Mouse (Mus musculus) layer of hippocampus, postnatal 10 days (tissue): ENCODE measurements around the gene Jam3. TPM values are rescaled to one million over a fixed set of nuclear protein-coding genes. Genes with fewer than 3 reads are reported as not detected.

Source experiments
- DNase-seq, 2 experiments: peaks; one replicate each; pipeline ENCODE4 v3.0.0; 2021; ENCODE audit warnings: low spot score in 2 of 2
- long read RNA-seq: library from polyadenylated mRNA; stranded (forward); transcript quantifications from one replicate; pipeline ENCODE4 v2.0.0, GENCODE M21; 2023
- total RNA-seq, 2 experiments: library from RNA; stranded (reverse); gene quantifications; 2 replicates each; pipeline ENCODE4 v1.2.3; 2021

Gene Jam3
- 10 to 100 TPM; 24.3 to 26.5 TPM for total RNA-seq
- long read RNA-seq, transcript Jam3-201 (9 exons, 1,942 nt), result major isoform, 9 of 21 reads
- long read RNA-seq, partial matches to known transcripts, result 4 of 21 reads
- long read RNA-seq, other reads (novel, unspliced or antisense), result 6 of 21 reads

GRCm38 (mm10) chr9:27154763-27155530 lies at the start of gene Jam3:
Gene Jam3, minus strand, starts transcription at chr9:27155421.
- peak; percentile 95 to 96 for DNase-seq

GRCm38 (mm10) chr9:27204201-27204600 lies 49.0 kb upstream of the Jam3 start:
- DNase-seq, result peak; percentile 36 to 50

- peak; percentile 57 to 73 for DNase-seq
These were observed 47.9 kb upstream of the Jam3 start for GRCm38 (mm10) chr9:27203134-27203533.

DNA sequence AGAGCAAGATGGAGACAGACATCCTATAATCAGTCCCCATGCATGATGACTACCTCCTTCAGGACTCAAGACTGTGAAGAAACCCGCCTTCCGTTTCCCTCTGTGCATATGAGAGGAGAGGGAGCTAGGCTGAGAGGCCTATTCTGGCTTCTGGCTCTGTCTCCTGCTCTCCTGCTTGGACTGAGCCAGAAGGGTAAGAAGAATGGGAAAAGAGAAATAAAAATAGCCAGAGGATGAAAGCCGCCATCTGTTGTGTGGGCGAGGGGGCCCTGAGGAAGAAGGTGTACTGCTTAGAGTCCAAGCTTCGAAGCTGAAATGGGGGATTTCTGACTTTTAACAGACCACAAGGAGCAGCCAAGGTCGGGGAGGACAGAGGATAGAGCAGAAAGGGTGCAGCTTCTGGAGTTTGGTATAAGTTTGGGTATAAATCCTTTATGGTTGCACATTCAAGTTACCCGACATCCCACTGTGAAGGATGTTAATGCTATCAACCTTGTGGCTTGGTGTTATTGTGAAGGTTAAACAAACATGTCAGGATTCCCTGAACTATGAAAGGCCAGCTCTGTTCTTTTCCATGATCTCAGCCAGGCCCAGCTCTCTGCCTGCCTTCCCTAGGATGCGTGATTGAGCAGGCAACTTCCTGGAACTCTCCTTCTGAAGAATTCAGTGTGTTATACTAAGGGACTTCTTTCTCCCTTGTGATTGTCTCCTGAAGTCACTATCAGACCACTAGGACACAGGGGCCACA lies 46.4 kb upstream of the Jam3 start:
- DNase-seq, result no peak

DNA sequence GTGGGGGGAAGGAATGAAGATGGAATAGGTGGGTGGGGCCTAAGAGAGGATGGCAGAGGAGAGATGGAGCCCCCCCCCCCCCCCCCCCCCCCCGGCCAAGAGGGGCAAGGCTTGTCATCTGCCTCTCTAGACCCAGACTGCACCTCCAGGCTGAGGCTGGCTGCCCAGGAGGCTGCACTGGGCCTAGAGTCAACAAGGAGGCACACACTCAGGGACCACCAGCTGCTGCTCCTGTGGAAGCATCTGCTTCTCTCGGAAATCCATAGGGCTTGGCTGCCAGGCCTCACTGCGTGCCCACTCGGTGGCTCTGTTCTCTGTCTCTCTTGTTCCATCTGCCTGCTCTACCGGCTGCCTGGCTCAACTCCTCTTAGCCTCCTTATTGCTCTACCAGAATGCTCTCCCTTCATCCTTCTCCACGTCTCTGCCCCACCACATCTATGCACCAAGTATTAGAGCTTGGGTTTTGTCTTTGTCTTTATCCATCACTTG lies 38.4 kb upstream of the Jam3 start:
- DNase-seq, result peak; percentile 49 to 65

GRCm38 (mm10) chr9:27192761-27193591 lies 37.8 kb upstream of the Jam3 start:
- no peak for DNase-seq

- peak; percentile 67 to 76 for DNase-seq
These were observed 37.0 kb upstream of the Jam3 start for GRCm38 (mm10) chr9:27192001-27192760.

DNA sequence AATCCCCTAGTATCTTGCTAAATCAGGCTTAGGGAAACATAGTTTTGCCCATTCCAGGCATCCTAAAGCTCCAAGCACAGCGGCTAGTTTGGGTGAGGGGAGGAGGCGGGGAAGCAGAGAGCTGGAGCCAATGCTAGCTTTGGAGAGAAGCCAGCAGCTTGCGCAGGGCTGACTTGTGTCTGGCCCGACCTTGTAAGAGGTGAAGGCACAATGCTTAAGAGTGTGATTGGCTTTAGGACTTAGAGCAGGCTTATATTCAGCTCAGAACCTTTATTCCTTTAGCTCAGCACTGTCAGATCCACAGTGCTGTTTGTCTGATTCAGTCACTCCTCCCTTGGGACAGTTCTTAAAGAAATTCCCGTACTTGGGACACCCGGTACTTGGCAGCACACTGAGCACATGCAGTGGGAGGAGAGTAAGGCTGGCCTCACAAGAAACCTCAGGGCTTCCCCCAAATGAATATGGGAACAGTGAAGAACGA lies 36.3 kb upstream of the Jam3 start:
- DNase-seq, result no peak

- no peak for DNase-seq
These were observed 35.2 kb upstream of the Jam3 start for GRCm38 (mm10) chr9:27190461-27190860.

- DNase-seq, result no peak
These were observed 34.1 kb upstream of the Jam3 start for GRCm38 (mm10) chr9:27189306-27189705.

DNA sequence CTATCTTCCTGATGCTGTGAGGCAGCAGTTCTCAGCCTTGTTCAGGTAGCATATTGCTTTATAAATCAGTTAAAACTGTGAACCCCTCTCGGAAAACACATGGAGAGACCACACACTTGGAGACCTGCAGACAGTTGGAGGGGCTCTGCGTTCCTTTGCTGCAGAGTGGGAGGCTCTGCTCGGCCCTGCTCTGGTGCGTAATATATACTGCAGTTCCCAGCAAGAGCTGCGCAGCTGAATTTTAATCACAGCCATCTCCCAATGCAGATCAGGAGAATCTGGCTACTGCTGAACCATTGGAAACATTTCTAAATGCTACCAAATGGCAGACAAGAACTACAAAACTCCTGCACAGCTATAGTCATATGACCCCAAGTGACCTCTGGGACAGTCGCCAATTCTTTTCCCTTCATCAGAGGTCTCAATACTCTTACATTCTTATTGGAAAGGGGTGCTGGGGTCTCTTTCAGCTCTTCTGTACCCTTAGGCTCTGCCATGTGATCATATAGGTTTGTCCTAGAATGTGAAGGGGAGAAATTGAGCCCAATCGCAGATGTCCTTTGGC lies 33.5 kb upstream of the Jam3 start:
- DNase-seq, result no peak

- no peak for DNase-seq
These were observed 30.6 kb upstream of the Jam3 start for GRCm38 (mm10) chr9:27185820-27186219.

DNA sequence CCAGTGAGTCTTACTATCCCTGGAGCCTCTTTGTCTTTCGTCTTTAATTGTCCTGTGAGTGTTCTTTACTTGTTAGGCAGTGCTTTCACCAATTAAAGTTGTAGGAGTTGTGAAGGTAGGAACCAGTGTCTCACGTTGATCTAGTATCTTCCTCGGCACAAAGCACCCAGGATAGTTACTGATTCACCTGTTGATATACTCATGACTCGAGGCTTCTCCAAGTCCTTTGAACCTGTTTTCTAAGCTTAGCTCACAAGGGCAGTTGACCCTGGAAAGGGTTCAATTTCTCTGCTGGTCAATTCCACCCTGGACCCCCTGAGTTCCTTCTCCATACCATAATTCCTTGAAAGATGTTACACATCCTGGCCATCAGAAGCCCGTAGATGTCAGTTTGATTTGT lies 26.9 kb upstream of the Jam3 start:
- DNase-seq, result no peak

- no peak for DNase-seq
These were observed 25.3 kb upstream of the Jam3 start for GRCm38 (mm10) chr9:27180492-27180891.

- DNase-seq, result no peak
These were observed 23.7 kb upstream of the Jam3 start for GRCm38 (mm10) chr9:27178935-27179334.

DNA sequence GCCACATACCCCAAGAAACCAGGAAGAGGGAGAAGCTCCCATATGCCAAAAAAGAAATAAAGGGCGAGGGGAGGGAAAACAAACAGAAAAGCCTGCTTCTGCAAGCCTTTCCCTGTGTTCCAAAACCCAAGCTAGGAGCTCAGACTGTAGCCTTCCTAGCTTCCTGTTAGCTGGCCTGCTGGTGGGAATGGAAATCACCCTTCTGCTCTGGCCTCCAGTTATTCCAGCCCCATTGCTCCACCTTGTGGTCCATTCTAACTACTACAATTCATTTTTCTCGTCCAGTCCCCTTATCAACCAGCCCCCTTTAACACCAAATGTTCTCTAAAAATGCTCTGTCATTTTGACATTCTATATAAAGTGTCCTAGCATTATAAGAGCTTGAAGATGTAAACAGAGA lies 20.9 kb upstream of the Jam3 start:
- peak; percentile 67 to 76 for DNase-seq

DNA sequence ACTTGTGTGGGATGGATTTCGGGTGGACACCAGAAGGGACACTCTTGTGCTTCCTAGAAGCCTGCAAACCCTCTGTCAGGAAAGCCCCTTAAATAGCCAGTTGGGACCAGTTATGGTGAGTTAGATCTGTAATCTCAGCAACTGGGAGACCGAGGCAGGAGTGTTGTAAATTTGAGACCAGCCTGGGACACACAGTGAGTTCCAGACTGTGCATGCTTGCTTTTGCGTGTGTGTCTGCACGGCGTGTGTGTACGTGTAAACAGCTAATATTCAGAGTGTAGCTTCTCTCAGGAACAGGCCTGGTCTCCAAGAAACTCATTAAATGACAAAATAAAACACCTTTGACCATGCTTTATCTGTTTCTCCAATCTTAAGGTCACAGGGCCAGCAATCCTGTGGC lies 20.5 kb upstream of the Jam3 start:
- no peak for DNase-seq

DNA sequence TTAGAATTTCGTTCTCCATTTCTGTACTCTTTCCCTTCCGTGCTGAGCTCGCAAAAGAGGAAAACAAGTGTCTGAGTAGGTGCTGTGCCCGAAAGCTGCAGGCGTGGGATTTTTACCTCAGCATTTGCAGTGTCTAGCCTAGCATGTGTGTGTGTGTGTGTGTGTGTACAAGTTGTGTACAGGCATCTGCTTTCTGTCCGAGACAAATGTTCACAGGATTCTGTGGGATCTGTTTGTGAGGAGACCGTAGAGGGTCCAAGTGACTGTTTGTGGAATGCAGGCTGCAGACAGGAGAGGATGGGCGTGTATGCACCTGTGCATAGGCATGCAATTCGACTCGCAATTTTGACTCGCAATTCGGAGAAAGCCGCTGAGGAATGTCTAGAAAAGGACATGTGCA lies 20.0 kb upstream of the Jam3 start:
- no peak for DNase-seq

DNA sequence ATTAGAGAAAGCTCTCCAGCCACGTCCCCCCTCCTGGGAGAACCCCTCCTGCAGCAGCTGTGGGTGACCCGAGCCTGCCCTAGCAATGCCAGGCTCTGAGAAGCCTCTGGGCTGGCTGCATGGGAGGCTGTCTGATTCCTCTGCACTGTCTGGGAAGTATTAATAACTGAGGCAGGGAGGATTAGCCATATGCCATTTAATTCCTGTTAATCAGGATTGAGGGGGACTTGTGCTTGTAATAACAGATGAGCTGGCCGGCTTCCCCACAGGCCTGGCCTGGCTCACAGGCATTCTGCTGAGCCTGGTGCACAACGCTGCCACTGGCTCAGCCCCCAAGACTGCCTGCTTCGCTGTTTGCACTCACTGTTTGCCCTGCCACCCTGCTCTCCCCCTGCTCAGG lies 18.9 kb upstream of the Jam3 start:
- peak; percentile 72 to 79 for DNase-seq

DNA sequence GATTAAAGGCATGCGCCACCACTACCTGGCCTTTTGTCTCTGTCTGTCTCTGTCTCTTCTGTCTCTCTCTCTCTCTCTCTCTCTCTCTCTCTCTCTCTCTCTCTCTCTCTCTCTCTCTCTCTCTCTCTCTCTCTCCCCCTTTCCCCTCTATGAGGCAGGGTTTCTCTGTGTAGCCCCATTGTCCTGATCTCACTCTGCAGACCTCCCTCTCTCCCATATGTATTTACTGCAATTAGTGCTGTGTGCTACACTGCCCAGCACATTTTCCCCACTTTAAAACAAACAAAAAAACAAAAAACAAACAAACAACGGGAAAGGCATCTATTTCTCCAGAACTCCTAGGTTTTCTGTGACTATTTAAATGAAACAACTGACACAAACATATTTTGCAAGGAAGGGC lies 18.4 kb upstream of the Jam3 start:
- no peak for DNase-seq
